Mouse (Mus musculus) lung, adult 2 months (tissue): ENCODE data around the gene Grsf1.

ENCODE experiments used
- CTCF ChIP-seq: fragments of 200-500 bp; IDR thresholded peaks from 2 replicates; pipeline ENCODE4 v1.5.1; 2011; ENCODE audit warnings: mild to moderate bottlenecking, low read length, control low read depth; ENCODE audit not compliant: insufficient read depth
- POLR2A ChIP-seq: fragments of 200-500 bp; IDR thresholded peaks from 2 replicates; pipeline ENCODE4 v1.6.1; 2011; ENCODE audit warnings: low read depth, mild to moderate bottlenecking, control low read depth, low read length, borderline replicate concordance; ENCODE audit errors: extremely low read depth

GRCm38 (mm10) chr5:88630883-88631282 is 45.1 kb downstream of the Grsf1 start:
- TF ChIP-seq CTCF (no peak), POLR2A (no peak)
